Mouse (Mus musculus) MEL (cell line): ENCODE measurements around the gene Llgl2. TPM values are rescaled to one million over a fixed set of nuclear protein-coding genes. Genes with fewer than 3 reads are reported as not detected.

Experiments
- DNase-seq: peaks from one replicate; pipeline ENCODE4 v3.0.0; 2011; ENCODE audit warnings: low read depth, low spot score
- H3K27ac ChIP-seq: 2 replicates; pipeline ENCODE4 v1.5.1; 2012; ENCODE audit warnings: low read depth, mild to moderate bottlenecking, control low read depth, low read length, moderate library complexity; ENCODE audit not compliant: control insufficient read depth
- H3K27me3 ChIP-seq, 2 experiments: fragments of 150-350 bp in 1 of 2; sonication (generic) in 1 of 2; 2 replicates each; pipeline ENCODE4 v1.6.1; 2012; ENCODE audit warnings: low read length in 2 of 2, mild to moderate bottlenecking in 2 of 2, improper control_type of control experiment in 1 of 2, moderate library complexity in 1 of 2; ENCODE audit not compliant: insufficient read depth in 2 of 2, control insufficient read depth in 1 of 2
- H3K36me3 ChIP-seq, 2 experiments: 2 replicates each; pipeline ENCODE4 v1.6.1; 2012 to 2014; ENCODE audit warnings: low read length in 2 of 2, improper control_type of control experiment in 1 of 2, inconsistent platforms in 1 of 2, mild to moderate bottlenecking in 1 of 2; ENCODE audit not compliant: insufficient read depth in 2 of 2, control insufficient read depth in 1 of 2
- H3K4me1 ChIP-seq, 2 experiments: fragments of 150-350 bp in 1 of 2; sonication (generic) in 1 of 2; 2 replicates each; pipeline ENCODE4 v1.6.1; 2012; ENCODE audit warnings: low read length in 2 of 2, improper control_type of control experiment in 1 of 2, mild to moderate bottlenecking in 1 of 2; ENCODE audit not compliant: insufficient read depth in 2 of 2, control insufficient read depth in 1 of 2
- H3K4me3 ChIP-seq, 2 experiments: fragments of 150-350 bp in 1 of 2; sonication (generic) in 1 of 2; 2 replicates each; pipeline ENCODE4 v1.5.1; 2012; ENCODE audit warnings: low read depth in 2 of 2, low read length in 2 of 2, mild to moderate bottlenecking in 2 of 2, moderate library complexity in 2 of 2, control low read depth in 1 of 2, improper control_type of control experiment in 1 of 2; ENCODE audit not compliant: control insufficient read depth in 1 of 2, insufficient read depth in 1 of 2
- H3K79me2 ChIP-seq: 2 replicates; pipeline ENCODE4 v1.6.1; 2012; ENCODE audit warnings: mild to moderate bottlenecking, low read length, moderate library complexity; ENCODE audit not compliant: control insufficient read depth, poor library complexity, insufficient read depth
- H3K9ac ChIP-seq: 2 replicates; pipeline ENCODE4 v1.6.1; 2012; ENCODE audit warnings: low read depth, mild to moderate bottlenecking, control low read depth, low read length, moderate library complexity; ENCODE audit not compliant: control insufficient read depth, poor library complexity, severe bottlenecking
- H3K9me3 ChIP-seq: fragments of 150-350 bp; sonication (generic); replicated peaks from 2 replicates; pipeline ENCODE4 v1.6.1; 2012; ENCODE audit warnings: mild to moderate bottlenecking, low read length, improper control_type of control experiment, moderate library complexity; ENCODE audit not compliant: insufficient read depth
- BHLHE40 ChIP-seq: IDR thresholded peaks from 2 replicates; pipeline ENCODE4 v1.6.1; 2012; ENCODE audit warnings: low read depth, mild to moderate bottlenecking, inconsistent platforms, low read length, improper control_type of control experiment, borderline replicate concordance
- CHD1 ChIP-seq: IDR thresholded peaks from 2 replicates; pipeline ENCODE4 v1.6.1; 2012; ENCODE audit warnings: low read depth, mild to moderate bottlenecking, inconsistent platforms, low read length, improper control_type of control experiment
- CHD2 ChIP-seq: IDR thresholded peaks from 2 replicates; pipeline ENCODE4 v1.6.1; 2011; ENCODE audit warnings: low read length, improper control_type of control experiment
- CTCF ChIP-seq, 3 experiments: IDR thresholded peaks in 2 of 3; conservative IDR thresholded peaks in 1 of 3; 2 replicates each; pipeline ENCODE4 v1.5.1; 2011 to 2012; ENCODE audit warnings: low read length in 3 of 3, low read depth in 2 of 3, mild to moderate bottlenecking in 2 of 3, improper control_type of control experiment in 1 of 3, inconsistent platforms in 1 of 3, mixed read lengths in 1 of 3, moderate library complexity in 1 of 3; ENCODE audit not compliant: control insufficient read depth in 1 of 3, insufficient read depth in 1 of 3, poor library complexity in 1 of 3, severe bottlenecking in 1 of 3
- E2F4 ChIP-seq: IDR thresholded peaks from 2 replicates; pipeline ENCODE4 v1.6.1; 2011; ENCODE audit warnings: low read depth, low read length, improper control_type of control experiment, borderline replicate concordance
- ELF1 ChIP-seq: IDR thresholded peaks from 2 replicates; pipeline ENCODE4 v1.6.1; 2014; ENCODE audit warnings: low read depth, mild to moderate bottlenecking, inconsistent platforms, low read length, improper control_type of control experiment, moderate library complexity
- EP300 ChIP-seq, 2 experiments: IDR thresholded peaks; 2 replicates each; pipeline ENCODE4 v1.6.1; 2011; ENCODE audit warnings: improper control_type of control experiment in 2 of 2, low read length in 2 of 2, low read depth in 1 of 2, mild to moderate bottlenecking in 1 of 2
- GATA1 ChIP-seq: IDR thresholded peaks from 2 replicates; pipeline ENCODE4 v1.6.1; 2011; ENCODE audit warnings: low read depth, low read length, improper control_type of control experiment
- HCFC1 ChIP-seq: IDR thresholded peaks from 2 replicates; pipeline ENCODE4 v1.6.1; 2012; ENCODE audit warnings: low read depth, mild to moderate bottlenecking, inconsistent platforms, low read length, improper control_type of control experiment, moderate library complexity
- JUND ChIP-seq: IDR thresholded peaks from 2 replicates; pipeline ENCODE4 v1.6.1; 2011; ENCODE audit warnings: low read depth, mild to moderate bottlenecking, improper control_type of control experiment, low read length
- KAT2A ChIP-seq: conservative IDR thresholded peaks from 2 replicates; pipeline ENCODE4 v1.6.1; 2012; ENCODE audit warnings: low read depth, low read length, improper control_type of control experiment, inconsistent platforms
- MAFK ChIP-seq: IDR thresholded peaks from 2 replicates; pipeline ENCODE4 v1.6.1; 2011; ENCODE audit warnings: low read depth, mild to moderate bottlenecking, low read length, improper control_type of control experiment, borderline replicate concordance
- MAX ChIP-seq: IDR thresholded peaks from 2 replicates; pipeline ENCODE4 v1.6.1; 2011; ENCODE audit warnings: low read length, improper control_type of control experiment
- MAZ ChIP-seq: IDR thresholded peaks from 2 replicates; pipeline ENCODE4 v1.6.1; 2012; ENCODE audit warnings: low read depth, mild to moderate bottlenecking, inconsistent platforms, low read length, improper control_type of control experiment
- MEF2A ChIP-seq: IDR thresholded peaks from 2 replicates; pipeline ENCODE4 v1.6.1; 2014; ENCODE audit warnings: low read depth, mild to moderate bottlenecking, inconsistent platforms, low read length, improper control_type of control experiment; ENCODE audit not compliant: poor library complexity, insufficient replicate concordance, severe bottlenecking; ENCODE audit errors: extremely low read depth
- MYB ChIP-seq: IDR thresholded peaks from 2 replicates; pipeline ENCODE4 v1.6.1; 2011; ENCODE audit warnings: mild to moderate bottlenecking, low read depth, low read length, improper control_type of control experiment
- MYC ChIP-seq: IDR thresholded peaks from 2 replicates; pipeline ENCODE4 v1.6.1; 2011; ENCODE audit warnings: low read depth, mild to moderate bottlenecking, low read length, improper control_type of control experiment, moderate library complexity
- NELFE ChIP-seq: IDR thresholded peaks from 2 replicates; pipeline ENCODE4 v1.6.1; 2011; ENCODE audit warnings: low read depth, low read length, improper control_type of control experiment
- POLR2A ChIP-seq, 2 experiments: IDR thresholded peaks; 2 replicates each; pipeline ENCODE4 v1.6.1; 2011 to 2012; ENCODE audit warnings: low read length in 2 of 2, mild to moderate bottlenecking in 2 of 2, control low read depth in 1 of 2, improper control_type of control experiment in 1 of 2, low read depth in 1 of 2, moderate library complexity in 1 of 2; ENCODE audit not compliant: control insufficient read depth in 1 of 2, insufficient read depth in 1 of 2, poor library complexity in 1 of 2
- POLR2AphosphoS5 ChIP-seq: IDR thresholded peaks from 2 replicates; pipeline ENCODE4 v1.6.1; 2012; ENCODE audit warnings: low read depth, borderline replicate concordance, mild to moderate bottlenecking, inconsistent platforms, low read length, moderate library complexity, mixed read lengths
- RAD21 ChIP-seq: IDR thresholded peaks from 2 replicates; pipeline ENCODE4 v1.6.1; 2011; ENCODE audit warnings: mild to moderate bottlenecking, low read depth, low read length, improper control_type of control experiment
- RCOR1 ChIP-seq: IDR thresholded peaks from 2 replicates; pipeline ENCODE4 v1.6.1; 2012; ENCODE audit warnings: low read depth, mild to moderate bottlenecking, inconsistent platforms, low read length, improper control_type of control experiment
- SMC3 ChIP-seq: IDR thresholded peaks from 2 replicates; pipeline ENCODE4 v1.6.1; 2011; ENCODE audit warnings: low read depth, low read length, improper control_type of control experiment
- TAL1 ChIP-seq: IDR thresholded peaks from 2 replicates; pipeline ENCODE4 v1.6.1; 2012; ENCODE audit warnings: mild to moderate bottlenecking, inconsistent platforms, low read length, moderate library complexity, mixed read lengths
- TBP ChIP-seq: IDR thresholded peaks from 2 replicates; pipeline ENCODE4 v1.8.0; 2011; ENCODE audit warnings: low read depth, low read length, improper control_type of control experiment
- TCF12 ChIP-seq: IDR thresholded peaks from 2 replicates; pipeline ENCODE4 v1.6.1; 2014; ENCODE audit warnings: low read depth, mild to moderate bottlenecking, inconsistent platforms, low read length, improper control_type of control experiment, moderate library complexity
- UBTF ChIP-seq: IDR thresholded peaks from 2 replicates; pipeline ENCODE4 v1.6.1; 2012; ENCODE audit warnings: low read depth, mild to moderate bottlenecking, inconsistent platforms, low read length, improper control_type of control experiment, moderate library complexity, borderline replicate concordance; ENCODE audit not compliant: insufficient read depth
- ZC3H11A ChIP-seq: IDR thresholded peaks from 2 replicates; pipeline ENCODE4 v1.6.1; 2012; ENCODE audit warnings: low read depth, mild to moderate bottlenecking, inconsistent platforms, low read length, improper control_type of control experiment
- ZKSCAN1 ChIP-seq: IDR thresholded peaks from 2 replicates; pipeline ENCODE4 v1.6.1; 2012; ENCODE audit warnings: low read depth, mild to moderate bottlenecking, inconsistent platforms, low read length, improper control_type of control experiment, moderate library complexity
- ZMIZ1 ChIP-seq: IDR thresholded peaks from 2 replicates; pipeline ENCODE4 v1.6.1; 2012; ENCODE audit warnings: low read depth, mild to moderate bottlenecking, inconsistent platforms, low read length, improper control_type of control experiment, moderate library complexity
- ZNF384 ChIP-seq: IDR thresholded peaks from 2 replicates; pipeline ENCODE4 v1.6.1; 2012; ENCODE audit warnings: low read depth, mild to moderate bottlenecking, inconsistent platforms, low read length, improper control_type of control experiment
- polyA plus RNA-seq, 2 experiments: library from polyadenylated mRNA; stranded (reverse) in 1 of 2; unstranded in 1 of 2; fragments of >175 nt in 1 of 2; fragments of >200 nt in 1 of 2; gene quantifications; 2 replicates each; pipeline versions ENCODE4 v1.2.1 to v1.2.4; 2012; ENCODE audit warnings: low replicate concordance in 2 of 2, low read depth in 1 of 2; ENCODE audit not compliant: insufficient read length in 2 of 2, insufficient read depth in 1 of 2, missing spikeins in 1 of 2
- total RNA-seq: library from RNA; depleted of rRNA; stranded (reverse); fragments of 300-350 nt; gene quantifications from 2 replicates; pipeline ENCODE4 v1.2.3, GENCODE M21; 2012

Gene Llgl2
- total and polyA plus RNA-seq, 3 experiments = 15.9 to 22.6 TPM; not detected in 1

DNA sequence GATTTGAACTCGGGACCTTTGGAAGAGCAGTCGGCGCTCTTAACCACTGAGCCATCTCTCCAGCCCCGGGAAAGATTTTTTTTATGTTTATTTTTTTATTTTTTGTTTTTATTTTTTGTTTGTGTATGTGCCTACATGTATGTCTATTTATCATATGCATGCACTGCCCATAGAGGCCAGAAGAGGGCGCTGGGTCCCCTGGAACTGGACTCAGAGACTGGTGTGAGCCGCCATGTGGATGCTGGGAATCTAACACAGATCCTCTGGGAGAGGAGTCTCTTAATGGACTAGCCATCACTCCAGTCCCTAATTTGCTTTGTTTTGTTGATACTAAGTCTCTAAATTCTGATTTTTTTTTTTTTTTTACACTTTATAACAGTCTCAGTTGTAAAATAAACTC is 17.2 kb downstream of the Llgl2 start:
- H3K9me3 ChIP-seq = no peaks in the 10 kb centered on the region
- no peaks in the 10 kb centered on the region for H3K27me3 ChIP-seq
- H3K4me3 ChIP-seq = no peak overlapping the region
- TF ChIP-seq RAD21 (peak; percentile 22), TCF12 (no peak), POLR2AphosphoS5 (no peak), CHD1 (no peak), ZKSCAN1 (no peak), CHD2 (no peak), SMC3 (0 out of 2 replicates have a peak, but pooled peaks have one; percentile 34), ZMIZ1 (no peak), NELFE (no peak), ZNF384 (peak; percentile 37; the same call in 1 of the 2 replicates), ZC3H11A (no peak), MAFK (no peak), CTCF (IDR thresholded peaks at IDR 0.05 in 2 of 3, conservative IDR thresholded peaks at IDR 0.05 in 1 of 3; ENCODE audit: control insufficient read depth in 1 of 3, insufficient read depth in 1 of 3, low read depth in 2 of 3, low read length in 3 of 3, poor library complexity in 1 of 3, severe bottlenecking in 1 of 3) (peak; percentile 57 to 76 (median 62)), HCFC1 (no peak), ELF1 (no peak), UBTF (no peak), EP300 (IDR thresholded peaks at IDR 0.05; ENCODE audit: low read depth in 1 of 2, low read length in 2 of 2) (no peak), JUND (no peak)
- H3K27ac ChIP-seq = no peak overlapping the region
- peaks cover 21 to 42% of the 10 kb centered on the region in 2 experiments for H3K4me1 ChIP-seq
- H3K79me2 ChIP-seq = no peaks in the 10 kb centered on the region
- no peak overlapping the region for H3K9ac ChIP-seq
- DNase-seq = peak; percentile 47
- peaks cover 0 to 19% of the 10 kb centered on the region in 2 experiments; a peak in 3 of 4 replicates for H3K36me3 ChIP-seq

DNA sequence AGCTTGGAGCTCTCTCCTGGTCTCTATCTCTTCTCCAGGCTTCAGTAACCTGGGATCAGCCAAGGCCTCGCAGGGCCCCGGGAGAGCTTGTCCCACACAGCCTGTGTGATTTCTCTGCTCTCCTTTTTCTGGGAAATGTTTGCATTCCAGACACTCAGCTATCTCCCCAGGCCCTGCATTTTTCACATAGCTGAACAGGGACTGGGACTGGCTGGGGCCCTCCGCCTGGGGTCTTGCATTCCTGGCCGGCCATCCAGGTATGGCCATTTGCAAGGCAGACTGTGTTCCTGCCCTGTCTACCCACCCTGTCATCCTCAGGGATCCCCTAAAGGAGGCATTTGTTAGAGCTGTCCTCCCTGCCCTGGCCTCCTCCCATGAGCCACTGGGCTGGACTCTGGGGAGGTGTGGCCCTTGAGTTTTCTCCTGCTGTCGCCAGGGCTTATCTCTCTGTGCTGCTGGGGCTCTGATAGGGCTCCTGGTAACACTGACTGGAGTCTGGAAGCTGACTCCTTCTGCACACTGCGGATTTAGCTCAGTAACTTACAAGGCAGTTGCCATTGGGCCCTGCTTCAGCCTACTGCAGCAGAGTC is 18.2 kb downstream of the Llgl2 start:
- no peaks in the 10 kb centered on the region for H3K9me3 ChIP-seq
- peaks cover 0 to 17% of the 10 kb centered on the region in 2 experiments for H3K36me3 ChIP-seq
- peak overlapping the region; percentile 33 for H3K9ac ChIP-seq
- DNase-seq = peak; percentile 96
- no peaks in the 10 kb centered on the region for H3K79me2 ChIP-seq
- no peak overlapping the region for H3K4me3 ChIP-seq
- peak overlapping the region; percentile 67 for H3K27ac ChIP-seq
- peaks cover 20 to 34% of the 10 kb centered on the region in 2 experiments for H3K4me1 ChIP-seq
- no peaks in the 10 kb centered on the region for H3K27me3 ChIP-seq
- TF ChIP-seq MYB (no peak), KAT2A (no peak), RCOR1 (peak; percentile 77; the same call in 1 of the 2 replicates), MAZ (peak; percentile 77; the same call in 1 of the 2 replicates), SMC3 (no peak; the same call in 1 of the 2 replicates), TBP (peak; percentile 70), POLR2A (IDR thresholded peaks at IDR 0.05; ENCODE audit: control insufficient read depth in 1 of 2, insufficient read depth in 1 of 2, low read depth in 1 of 2, low read length in 2 of 2, poor library complexity in 1 of 2) (peak in 1 of 2 experiments; percentile 63; a peak in 2 of 4 replicates), E2F4 (no peak), TAL1 (peak; percentile 65), MYC (0 out of 2 replicates have a peak, but pooled peaks have one; percentile 36), BHLHE40 (0 out of 2 replicates have a peak, but pooled peaks have one; percentile 12), GATA1 (peak; percentile 95), MEF2A (no peak), EP300 (IDR thresholded peaks at IDR 0.05; ENCODE audit: low read depth in 1 of 2, low read length in 2 of 2) (peak; percentile 79 to 82), MAX (no peak), ELF1 (0 out of 2 replicates have a peak, but pooled peaks have one; percentile 51)
